Comparison of ENCODE assay signal across 10 mouse cellular contexts in genomic region chr2:166459955-166460354, GRCm38 (mm10).
DNase-seq lines count a peak whose midpoint lies in the region; ATAC-seq and TF ChIP-seq lines count a peak whose summit lies in the region.
"Had no signal": no experiment of that assay in that cellular context is flagged by ENCODE, and none has a peak within 500 bp of the region (broad histone marks: within the 10 kb centered on the region; RNA-seq: fewer than 3 reads in every experiment).

No protein-coding gene starts in this region.

- no peak overlapping the region for H3K4me2 ChIP-seq in stomach, embryonic 16.5 days (ENCODE audit: low read depth, low read length)
- H3K4me2 ChIP-seq: hindbrain, embryonic 15.5 days; lung, embryonic 14.5 days had no signal

- 36% methylated on average over 9 of the region's 9 CpGs for WGBS in stomach, embryonic 16.5 days

- H3K4me3 ChIP-seq in embryonic fibroblast, embryonic 13.5 days (ENCODE audit: insufficient read depth, low read length), result no peak overlapping the region
- no peak overlapping the region for H3K4me3 ChIP-seq in stomach, embryonic 16.5 days (replicated peaks; ENCODE audit: low read length)
- H3K4me3 ChIP-seq: hindbrain, embryonic 15.5 days had no signal

- H3K9me3 ChIP-seq in stomach, embryonic 16.5 days (replicated peaks; ENCODE audit: control insufficient read depth, low read length), result no peaks in the 10 kb centered on the region
- H3K9me3 ChIP-seq: hindbrain, embryonic 15.5 days had no signal

- H3K36me3 ChIP-seq in stomach, embryonic 16.5 days (ENCODE audit: control insufficient read depth, insufficient read depth, low read length), result no peaks in the 10 kb centered on the region
- H3K36me3 ChIP-seq: hindbrain, embryonic 15.5 days had no signal

- no peak for TF ChIP-seq POLR2A in embryonic fibroblast, embryonic 13.5 days (IDR thresholded peaks at IDR 0.05; ENCODE audit: low read depth, low read length)

- intact Hi-C loops in heart, postnatal 10 days (cut with DNase I), result no loop called here

- H3K4me1 ChIP-seq in embryonic fibroblast, embryonic 13.5 days (ENCODE audit: control insufficient read depth, insufficient read depth, low read length), result peaks cover 16% of the 10 kb centered on the region
- peaks cover 10% of the 10 kb centered on the region for H3K4me1 ChIP-seq in stomach, embryonic 16.5 days (ENCODE audit: control insufficient read depth, insufficient read depth, low read length)

- no peaks in the 10 kb centered on the region for H3K27me3 ChIP-seq in stomach, embryonic 16.5 days (ENCODE audit: control insufficient read depth, insufficient read depth, low read length)
- H3K27me3 ChIP-seq: hindbrain, embryonic 15.5 days had no signal

- DNase-seq in kidney, postnatal 10 days, result peak; percentile 57
- DNase-seq in kidney, adult 11 months, result no peak
- DNase-seq in heart, postnatal 10 days, result peak; percentile 82 to 84
- DNase-seq in frontal cortex, postnatal 25 days (ENCODE audit: low spot score in 2 of 2), result no peak
- no peak for DNase-seq in c-Kit-positive CD71-positive TER-119-positive erythroid progenitor cells, embryonic 14.5 days (ENCODE audit: low spot score)
- DNase-seq in right cerebral cortex, postnatal 14 days, result no peak
- DNase-seq: lung, embryonic 14.5 days had no signal

- H3K27ac ChIP-seq in embryonic fibroblast, embryonic 13.5 days (ENCODE audit: insufficient read depth, low read length), result peak overlapping the region; percentile 58
- peak overlapping the region; percentile 77 for H3K27ac ChIP-seq in stomach, embryonic 16.5 days (ENCODE audit: low read length)
- H3K27ac ChIP-seq: hindbrain, embryonic 15.5 days had no signal

- H3K9ac ChIP-seq in stomach, embryonic 16.5 days (ENCODE audit: low read length), result no peak overlapping the region
- H3K9ac ChIP-seq: hindbrain, embryonic 15.5 days; lung, embryonic 14.5 days had no signal

- ATAC-seq in stomach, embryonic 16.5 days (ENCODE audit: insufficient read depth, low FRiP score), result peak; percentile 65; the same call in 1 of the 2 replicates

- no peak for TF ChIP-seq CTCF in embryonic fibroblast, embryonic 13.5 days (IDR thresholded peaks at IDR 0.05; ENCODE audit: borderline replicate concordance, insufficient read depth, low read length)

Comparison
In these comparisons a context has a peak if more than half of its experiments do, and no peak if none do; other contexts are left out.
1. DNase-seq: peak in kidney, postnatal 10 days (single experiment) and heart, postnatal 10 days (2 of 2); none in kidney, adult 11 months (single experiment), frontal cortex, postnatal 25 days (0 of 2), c-Kit-positive CD71-positive TER-119-positive erythroid progenitor cells, embryonic 14.5 days (single experiment) and right cerebral cortex, postnatal 14 days (single experiment).